Mouse (Mus musculus): ENCODE results near the gene Dstn. TPM values are rescaled to one million over a fixed set of nuclear protein-coding genes. Genes with fewer than 3 reads are reported as not detected.

The Dstn gene
- total and polyA plus RNA-seq, 2 experiments from 2014 or later = 627 to 913 TPM

DNA sequence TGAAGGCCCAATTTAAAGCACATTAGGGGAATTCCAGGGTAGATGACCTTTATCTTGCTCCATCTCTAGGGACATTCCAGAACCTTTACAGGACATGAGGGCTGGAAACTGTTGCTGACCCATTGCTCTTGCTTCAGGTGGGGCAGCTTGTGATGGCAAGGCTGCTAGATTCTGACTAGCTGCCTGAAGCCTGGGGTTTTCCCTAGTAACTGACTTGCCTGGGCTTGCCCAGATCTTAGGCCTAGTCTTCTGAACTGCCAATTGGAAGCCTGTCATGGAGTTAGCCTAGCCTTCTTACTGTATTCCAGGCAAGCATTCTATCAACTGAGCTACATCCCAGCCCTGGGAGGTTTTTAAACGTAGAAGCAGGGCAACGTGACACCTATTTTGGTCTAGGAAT is 5.9 kb upstream of the Dstn start:
- no peak for ATAC-seq (ENCODE audit: insufficient read depth, low read depth)
- H3K4me3 ChIP-seq (ENCODE audit: low read depth, low read length) = no peak overlapping the region
- no peaks in the 10 kb centered on the region for H3K9me3 ChIP-seq (replicated peaks; ENCODE audit: control insufficient read depth, low read length)

DNA sequence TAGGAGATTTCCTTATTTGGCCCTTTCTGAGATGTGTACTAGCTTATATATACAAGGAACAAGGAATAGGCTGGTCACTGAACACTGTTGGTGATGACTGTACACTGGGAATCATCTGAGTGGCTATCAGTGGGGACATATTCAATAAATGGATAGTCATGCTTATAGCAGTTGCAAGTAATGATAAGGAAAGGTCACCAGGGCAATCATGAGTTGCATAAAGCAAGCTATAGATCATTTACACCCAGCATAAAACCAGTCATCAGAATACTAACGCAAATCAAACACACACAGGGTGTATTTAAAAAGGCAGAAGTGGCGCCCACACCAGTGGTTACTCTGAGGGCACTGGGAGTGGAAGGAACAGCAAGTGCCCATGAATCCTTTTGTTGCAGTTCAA is 2.9 kb upstream of the Dstn start:
- peaks cover 6% of the 10 kb centered on the region for H3K4me1 ChIP-seq (ENCODE audit: control insufficient read depth, insufficient read depth)
- no peaks in the 10 kb centered on the region for H3K36me3 ChIP-seq (replicated peaks; ENCODE audit: control insufficient read depth, insufficient read depth, low read length)
- DNase-seq (ENCODE audit: low spot score) (no peak), ATAC-seq (ENCODE audit: insufficient read depth, low read depth) (no peak)
- H3K27ac ChIP-seq (ENCODE audit: low read depth) = no peak overlapping the region
- no peak overlapping the region for H3K4me2 ChIP-seq (ENCODE audit: low read depth, low read length)
- WGBS = 84% methylated on average over 2 of the region's 2 CpGs
- no peaks in the 10 kb centered on the region for H3K27me3 ChIP-seq (ENCODE audit: control insufficient read depth, insufficient read depth, low read length)
- no peak overlapping the region for H3K4me3 ChIP-seq (ENCODE audit: low read depth, low read length)
- no peaks in the 10 kb centered on the region for H3K9me3 ChIP-seq (replicated peaks; ENCODE audit: control insufficient read depth, low read length)
- TF ChIP-seq EP300 (IDR thresholded peaks at IDR 0.05; ENCODE audit: low read depth) (no peak), CTCF (IDR thresholded peaks at IDR 0.05; ENCODE audit: low read depth) (no peak)
- H3K9ac ChIP-seq (replicated peaks; ENCODE audit: low read depth, low read length) = no peak overlapping the region

More for the DNA sequence above, 5.9 kb upstream of the Dstn start:
- H3K9ac ChIP-seq (replicated peaks; ENCODE audit: low read depth, low read length) = no peak overlapping the region
- no peak overlapping the region for H3K4me2 ChIP-seq (ENCODE audit: low read depth, low read length)
- 75% methylated on average over 2 of the region's 2 CpGs for WGBS
- DNase-seq (ENCODE audit: low spot score) = no peak
- no peaks in the 10 kb centered on the region for H3K36me3 ChIP-seq (replicated peaks; ENCODE audit: control insufficient read depth, insufficient read depth, low read length)
- H3K4me1 ChIP-seq (ENCODE audit: control insufficient read depth, insufficient read depth) = no peaks in the 10 kb centered on the region
- TF ChIP-seq EP300 (IDR thresholded peaks at IDR 0.05; ENCODE audit: low read depth) (no peak), CTCF (IDR thresholded peaks at IDR 0.05; ENCODE audit: low read depth) (no peak)
- no peak overlapping the region for H3K27ac ChIP-seq (ENCODE audit: low read depth)
- no peaks in the 10 kb centered on the region for H3K27me3 ChIP-seq (ENCODE audit: control insufficient read depth, insufficient read depth, low read length)

DNA sequence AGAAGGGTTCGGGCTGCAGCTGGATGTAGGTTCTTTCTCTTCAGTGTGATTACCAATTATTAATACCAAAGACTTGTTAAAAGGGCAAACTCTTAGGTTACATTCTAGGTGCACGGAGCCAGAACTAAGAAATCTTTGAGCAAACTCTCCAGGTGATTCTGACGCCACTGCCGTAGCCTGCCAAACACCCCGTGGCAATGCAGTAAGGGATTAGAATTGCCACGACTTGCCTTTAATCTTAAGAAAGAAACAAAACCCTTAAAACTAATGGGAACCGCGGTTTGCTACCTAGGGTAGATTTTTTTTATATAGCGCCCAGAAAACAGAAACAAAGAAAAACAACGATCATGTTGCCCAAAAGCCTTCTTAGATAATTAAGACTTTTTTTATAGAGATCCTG is 899 bp upstream of the Dstn start:
- no peak for DNase-seq (ENCODE audit: low spot score)
- Histone ChIP-seq H3K4me3 (ENCODE audit: low read depth, low read length) (peak overlapping the region; percentile 94), H3K4me1 (ENCODE audit: control insufficient read depth, insufficient read depth) (peaks cover 26% of the 10 kb centered on the region), H3K9me3 (replicated peaks; ENCODE audit: control insufficient read depth, low read length) (no peaks in the 10 kb centered on the region), H3K36me3 (replicated peaks; ENCODE audit: control insufficient read depth, insufficient read depth, low read length) (no peaks in the 10 kb centered on the region), H3K4me2 (ENCODE audit: low read depth, low read length) (peak overlapping the region; percentile 71), H3K27me3 (ENCODE audit: control insufficient read depth, insufficient read depth, low read length) (no peaks in the 10 kb centered on the region), H3K9ac (replicated peaks; ENCODE audit: low read depth, low read length) (peak overlapping the region; percentile 96), H3K27ac (ENCODE audit: low read depth) (peak overlapping the region; percentile 100)
- WGBS = 7% methylated on average over 10 of the region's 10 CpGs
- no peak for ATAC-seq (ENCODE audit: insufficient read depth, low read depth)
- TF ChIP-seq EP300 (IDR thresholded peaks at IDR 0.05; ENCODE audit: low read depth) (no peak), CTCF (IDR thresholded peaks at IDR 0.05; ENCODE audit: low read depth) (no peak)

DNA sequence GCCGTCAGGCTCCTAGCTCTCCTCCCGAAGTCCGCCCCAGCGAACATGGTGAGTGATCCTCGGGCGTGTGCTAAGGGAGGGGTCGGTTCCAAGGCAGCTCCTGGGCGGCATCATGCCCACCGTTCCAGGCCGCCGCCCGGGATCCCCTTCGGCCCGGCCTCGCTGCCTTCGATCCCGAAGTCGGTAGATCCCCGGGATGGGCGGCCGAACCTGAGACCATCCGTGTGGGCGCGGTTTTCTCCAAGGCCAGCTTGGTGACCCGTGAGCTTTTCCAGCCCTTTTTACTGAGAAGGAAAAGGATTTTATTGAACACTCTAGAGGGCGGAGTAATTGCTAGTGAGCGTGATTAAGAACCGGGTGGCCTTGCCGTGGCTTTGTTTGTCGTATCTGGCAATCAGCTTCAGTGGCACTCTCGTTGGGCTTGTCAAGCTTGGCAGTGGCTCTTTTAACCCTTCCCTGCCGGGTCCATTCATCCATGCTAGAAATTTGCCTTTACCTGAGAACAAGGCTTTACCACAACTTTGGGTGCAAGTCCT is 548 bp downstream of the Dstn start:
- ATAC-seq (ENCODE audit: insufficient read depth, low read depth) = peak; percentile 5; the same call in 1 of the 2 replicates
- Histone ChIP-seq H3K36me3 (replicated peaks; ENCODE audit: control insufficient read depth, insufficient read depth, low read length) (no peaks in the 10 kb centered on the region), H3K4me3 (ENCODE audit: low read depth, low read length) (peak overlapping the region; percentile 94), H3K4me1 (ENCODE audit: control insufficient read depth, insufficient read depth) (peaks cover 32% of the 10 kb centered on the region), H3K27me3 (ENCODE audit: control insufficient read depth, insufficient read depth, low read length) (no peaks in the 10 kb centered on the region), H3K9ac (replicated peaks; ENCODE audit: low read depth, low read length) (peak overlapping the region; percentile 96), H3K4me2 (ENCODE audit: low read depth, low read length) (peak overlapping the region; percentile 71), H3K27ac (ENCODE audit: low read depth) (peak overlapping the region; percentile 100), H3K9me3 (replicated peaks; ENCODE audit: control insufficient read depth, low read length) (no peaks in the 10 kb centered on the region)
- WGBS = under 1% methylated on average over 32 of the region's 32 CpGs
- TF ChIP-seq CTCF (IDR thresholded peaks at IDR 0.05; ENCODE audit: low read depth) = no peak
- 0 out of 2 replicates have a peak, but pooled peaks have one; percentile 39 for TF ChIP-seq EP300 (IDR thresholded peaks at IDR 0.05; ENCODE audit: low read depth)
- peak; percentile 66 for DNase-seq (ENCODE audit: low spot score)

DNA sequence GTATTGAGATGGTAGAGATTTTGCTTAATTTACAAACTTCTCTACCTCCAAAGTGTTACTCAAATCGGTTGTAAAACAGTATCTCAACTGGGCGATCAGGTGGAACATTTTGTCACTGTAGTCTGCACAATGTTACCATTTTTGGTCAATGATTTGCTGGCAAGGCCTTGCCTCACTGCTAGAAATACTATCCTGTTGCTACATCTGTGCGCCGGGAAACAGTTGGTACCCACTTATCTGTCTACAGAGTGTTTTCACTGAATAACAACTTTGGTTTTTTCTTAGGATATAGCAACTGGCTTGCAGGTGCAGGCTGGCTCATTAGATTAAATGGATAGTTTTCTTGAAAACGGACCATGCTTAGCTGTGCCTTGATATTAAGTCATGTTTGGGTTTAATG is 1.1 kb downstream of the Dstn start:
- no peak for TF ChIP-seq CTCF (IDR thresholded peaks at IDR 0.05; ENCODE audit: low read depth)
- TF ChIP-seq EP300 (IDR thresholded peaks at IDR 0.05; ENCODE audit: low read depth) = no peak
- H3K36me3 ChIP-seq (replicated peaks; ENCODE audit: control insufficient read depth, insufficient read depth, low read length) = no peaks in the 10 kb centered on the region
- DNase-seq (ENCODE audit: low spot score) = no peak
- peaks cover 37% of the 10 kb centered on the region for H3K4me1 ChIP-seq (ENCODE audit: control insufficient read depth, insufficient read depth)
- 2% methylated on average over 5 of the region's 5 CpGs for whole genome bisulfite sequencing
- peak overlapping the region; percentile 71 for H3K4me2 ChIP-seq (ENCODE audit: low read depth, low read length)
- no peaks in the 10 kb centered on the region for H3K27me3 ChIP-seq (ENCODE audit: control insufficient read depth, insufficient read depth, low read length)
- no peaks in the 10 kb centered on the region for H3K9me3 ChIP-seq (replicated peaks; ENCODE audit: control insufficient read depth, low read length)
- ATAC-seq (ENCODE audit: insufficient read depth, low read depth) = no peak
- peak overlapping the region; percentile 96 for H3K9ac ChIP-seq (replicated peaks; ENCODE audit: low read depth, low read length)
- H3K27ac ChIP-seq (ENCODE audit: low read depth) = peak overlapping the region; percentile 100
- peak overlapping the region; percentile 94 for H3K4me3 ChIP-seq (ENCODE audit: low read depth, low read length)

DNA sequence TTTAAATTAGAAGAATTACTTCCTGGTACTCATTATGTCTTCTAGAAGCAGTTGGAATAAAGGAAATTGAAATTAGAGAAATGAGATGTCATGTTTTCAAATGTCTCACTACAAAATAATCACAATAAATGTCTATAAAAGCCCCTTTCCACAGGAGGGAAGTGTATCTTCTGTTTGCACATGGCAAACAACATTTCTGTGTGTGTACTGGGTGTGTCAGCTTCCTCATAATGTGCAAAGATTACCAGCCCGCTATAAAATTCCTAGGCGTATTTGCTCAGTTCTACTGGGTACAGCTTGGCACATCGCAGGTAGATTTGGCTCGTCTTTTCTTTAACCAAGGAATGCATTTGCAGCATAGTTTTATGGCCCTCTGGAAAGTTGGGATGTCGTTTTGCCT is 2.5 kb downstream of the Dstn start:
- peak overlapping the region; percentile 71 for H3K4me2 ChIP-seq (ENCODE audit: low read depth, low read length)
- no peaks in the 10 kb centered on the region for H3K27me3 ChIP-seq (ENCODE audit: control insufficient read depth, insufficient read depth, low read length)
- no peaks in the 10 kb centered on the region for H3K9me3 ChIP-seq (replicated peaks; ENCODE audit: control insufficient read depth, low read length)
- peak overlapping the region; percentile 94 for H3K4me3 ChIP-seq (ENCODE audit: low read depth, low read length)
- ATAC-seq (ENCODE audit: insufficient read depth, low read depth) (no peak), DNase-seq (ENCODE audit: low spot score) (no peak)
- no peaks in the 10 kb centered on the region for H3K36me3 ChIP-seq (replicated peaks; ENCODE audit: control insufficient read depth, insufficient read depth, low read length)
- peaks cover 37% of the 10 kb centered on the region for H3K4me1 ChIP-seq (ENCODE audit: control insufficient read depth, insufficient read depth)
- WGBS = 32% methylated on average over 5 of the region's 5 CpGs
- H3K27ac ChIP-seq (ENCODE audit: low read depth) = peak overlapping the region; percentile 22; the same call in 1 of the 2 replicates
- H3K9ac ChIP-seq (replicated peaks; ENCODE audit: low read depth, low read length) = peak overlapping the region; percentile 96
- TF ChIP-seq EP300 (IDR thresholded peaks at IDR 0.05; ENCODE audit: low read depth) (no peak), CTCF (IDR thresholded peaks at IDR 0.05; ENCODE audit: low read depth) (no peak)
